Mouse (Mus musculus): ENCODE results near the gene Faf1. TPM values are rescaled to one million over a fixed set of nuclear protein-coding genes. Genes with fewer than 3 reads are reported as not detected.

The Faf1 gene
- polyA plus RNA-seq, 1 experiment from 2014 or later = 36.4 TPM

- Histone ChIP-seq H3K9ac (no peak overlapping the region), H3K4me3 (no peak overlapping the region), H3K9me3 (no peaks in the 10 kb centered on the region), H3K4me2 (replicated peaks) (no peak overlapping the region), H3K27me3 (peaks cover 52% of the 10 kb centered on the region), H3K36me3 (no peaks in the 10 kb centered on the region), H3K4me1 (peaks cover 7% of the 10 kb centered on the region), H3K27ac (no peak overlapping the region)
- ATAC-seq (ENCODE audit: insufficient number of reproducible peaks, insufficient read depth, low FRiP score, low TSS enrichment) = no peak
- 8% methylated on average over 4 of the region's 4 CpGs for WGBS
Measured at GRCm38 (mm10) chr4:109656301-109656700, 20.1 kb upstream of the Faf1 start.

- Histone ChIP-seq H3K4me3 (peak overlapping the region; percentile 27), H3K4me2 (replicated peaks) (peak overlapping the region; percentile 47), H3K4me1 (peaks cover 7% of the 10 kb centered on the region), H3K36me3 (no peaks in the 10 kb centered on the region), H3K27me3 (peaks cover 58% of the 10 kb centered on the region), H3K27ac (no peak overlapping the region), H3K9ac (no peak overlapping the region), H3K9me3 (no peaks in the 10 kb centered on the region)
- WGBS = under 1% methylated on average over 48 of the region's 53 CpGs
- ATAC-seq (ENCODE audit: insufficient number of reproducible peaks, insufficient read depth, low FRiP score, low TSS enrichment) = 0 out of 2 replicates have a peak, but pooled peaks have one; percentile 64
Measured at GRCm38 (mm10) chr4:109657021-109657850, 19.2 kb upstream of the Faf1 start.

GRCm38 (mm10) chr4:109657851-109658500 lies 18.4 kb upstream of the Faf1 start:
- ATAC-seq (ENCODE audit: insufficient number of reproducible peaks, insufficient read depth, low FRiP score, low TSS enrichment) = no peak
- H3K4me2 ChIP-seq (replicated peaks) = peak overlapping the region; percentile 47
- peak overlapping the region; percentile 27 for H3K4me3 ChIP-seq
- H3K27ac ChIP-seq = no peak overlapping the region
- H3K9me3 ChIP-seq = no peaks in the 10 kb centered on the region
- no peak overlapping the region for H3K9ac ChIP-seq
- no peaks in the 10 kb centered on the region for H3K36me3 ChIP-seq
- H3K4me1 ChIP-seq = peaks cover 7% of the 10 kb centered on the region
- WGBS = 2% methylated on average over 20 of the region's 20 CpGs
- H3K27me3 ChIP-seq = peaks cover 61% of the 10 kb centered on the region

GRCm38 (mm10) chr4:109658826-109659225 lies 17.6 kb upstream of the Faf1 start:
- ATAC-seq (ENCODE audit: insufficient number of reproducible peaks, insufficient read depth, low FRiP score, low TSS enrichment) = no peak
- H3K27ac ChIP-seq = no peak overlapping the region
- H3K9me3 ChIP-seq = no peaks in the 10 kb centered on the region
- peaks cover 7% of the 10 kb centered on the region for H3K4me1 ChIP-seq
- H3K9ac ChIP-seq = no peak overlapping the region
- peaks cover 59% of the 10 kb centered on the region for H3K27me3 ChIP-seq
- H3K4me2 ChIP-seq (replicated peaks) = no peak overlapping the region
- 2% methylated on average over 8 of the region's 8 CpGs for WGBS
- H3K4me3 ChIP-seq = no peak overlapping the region
- no peaks in the 10 kb centered on the region for H3K36me3 ChIP-seq

- H3K4me2 ChIP-seq (replicated peaks) = no peak overlapping the region
- peaks cover 7% of the 10 kb centered on the region for H3K4me1 ChIP-seq
- 9% methylated on average over 2 of the region's 2 CpGs for WGBS
- H3K36me3 ChIP-seq = no peaks in the 10 kb centered on the region
- ATAC-seq (ENCODE audit: insufficient number of reproducible peaks, insufficient read depth, low FRiP score, low TSS enrichment) = no peak
- no peak overlapping the region for H3K4me3 ChIP-seq
- H3K9me3 ChIP-seq = no peaks in the 10 kb centered on the region
- H3K27ac ChIP-seq = no peak overlapping the region
- no peak overlapping the region for H3K9ac ChIP-seq
- H3K27me3 ChIP-seq = peaks cover 58% of the 10 kb centered on the region
Measured at GRCm38 (mm10) chr4:109659571-109659970, 16.8 kb upstream of the Faf1 start.

GRCm38 (mm10) chr4:109660568-109660967 lies 15.8 kb upstream of the Faf1 start:
- ATAC-seq (ENCODE audit: insufficient number of reproducible peaks, insufficient read depth, low FRiP score, low TSS enrichment) = no peak
- H3K27ac ChIP-seq = no peak overlapping the region
- WGBS = 9% methylated on average over 3 of the region's 3 CpGs

GRCm38 (mm10) chr4:109661183-109661582 lies 15.2 kb upstream of the Faf1 start:
- peaks cover 60% of the 10 kb centered on the region for H3K27me3 ChIP-seq

More at GRCm38 (mm10) chr4:109660568-109660967, 15.8 kb upstream of the Faf1 start:
- H3K4me2 ChIP-seq (replicated peaks) = no peak overlapping the region
- H3K4me3 ChIP-seq = no peak overlapping the region
- H3K9ac ChIP-seq = no peak overlapping the region
- H3K4me1 ChIP-seq = peaks cover 15% of the 10 kb centered on the region
- no peaks in the 10 kb centered on the region for H3K9me3 ChIP-seq
- H3K36me3 ChIP-seq = no peaks in the 10 kb centered on the region
- H3K27me3 ChIP-seq = peaks cover 56% of the 10 kb centered on the region

GRCm38 (mm10) chr4:109662271-109662670 lies 14.1 kb upstream of the Faf1 start:
- WGBS = 5% methylated on average over 5 of the region's 5 CpGs
- H3K36me3 ChIP-seq = no peaks in the 10 kb centered on the region
- H3K9me3 ChIP-seq = no peaks in the 10 kb centered on the region
- peaks cover 17% of the 10 kb centered on the region for H3K4me1 ChIP-seq
- no peak overlapping the region for H3K4me2 ChIP-seq (replicated peaks)
- no peak overlapping the region for H3K27ac ChIP-seq
- H3K4me3 ChIP-seq = no peak overlapping the region
- no peak for ATAC-seq (ENCODE audit: insufficient number of reproducible peaks, insufficient read depth, low FRiP score, low TSS enrichment)
- no peak overlapping the region for H3K9ac ChIP-seq
- H3K27me3 ChIP-seq = peaks cover 49% of the 10 kb centered on the region

More at GRCm38 (mm10) chr4:109661183-109661582, 15.2 kb upstream of the Faf1 start:
- Histone ChIP-seq H3K4me1 (peaks cover 20% of the 10 kb centered on the region), H3K36me3 (no peaks in the 10 kb centered on the region), H3K9me3 (no peaks in the 10 kb centered on the region), H3K4me3 (no peak overlapping the region), H3K27ac (no peak overlapping the region), H3K9ac (no peak overlapping the region), H3K4me2 (replicated peaks) (no peak overlapping the region)
- 5% methylated on average over 5 of the region's 5 CpGs for WGBS
- ATAC-seq (ENCODE audit: insufficient number of reproducible peaks, insufficient read depth, low FRiP score, low TSS enrichment) = no peak

GRCm38 (mm10) chr4:109664091-109664490 lies 12.3 kb upstream of the Faf1 start:
- no peak overlapping the region for H3K9ac ChIP-seq
- no peaks in the 10 kb centered on the region for H3K36me3 ChIP-seq
- H3K4me1 ChIP-seq = peaks cover 13% of the 10 kb centered on the region
- H3K27ac ChIP-seq = no peak overlapping the region
- no peak overlapping the region for H3K4me3 ChIP-seq
- H3K27me3 ChIP-seq = peaks cover 34% of the 10 kb centered on the region
- no peak for ATAC-seq (ENCODE audit: insufficient number of reproducible peaks, insufficient read depth, low FRiP score, low TSS enrichment)
- 8% methylated on average over 5 of the region's 5 CpGs for WGBS
- no peaks in the 10 kb centered on the region for H3K9me3 ChIP-seq
- H3K4me2 ChIP-seq (replicated peaks) = no peak overlapping the region

GRCm38 (mm10) chr4:109665101-109665981 lies 11.0 kb upstream of the Faf1 start:
- H3K9ac ChIP-seq = peak overlapping the region; percentile 86
- no peak; the same call in 1 of the 2 replicates for ATAC-seq (ENCODE audit: insufficient number of reproducible peaks, insufficient read depth, low FRiP score, low TSS enrichment)
- no peaks in the 10 kb centered on the region for H3K36me3 ChIP-seq
- under 1% methylated on average over 49 of the region's 49 CpGs for WGBS
- H3K27ac ChIP-seq = no peak overlapping the region
- H3K27me3 ChIP-seq = peaks cover 26% of the 10 kb centered on the region
- peak overlapping the region; percentile 96 for H3K4me2 ChIP-seq (replicated peaks)
- peaks cover 13% of the 10 kb centered on the region for H3K4me1 ChIP-seq
- H3K9me3 ChIP-seq = no peaks in the 10 kb centered on the region
- peak overlapping the region; percentile 60 for H3K4me3 ChIP-seq

- ATAC-seq (ENCODE audit: insufficient number of reproducible peaks, insufficient read depth, low FRiP score, low TSS enrichment) = peak; percentile 58; the same call in 1 of the 2 replicates
- WGBS = 0% methylated on average over 49 of the region's 49 CpGs
- H3K4me1 ChIP-seq = peaks cover 13% of the 10 kb centered on the region
- peak overlapping the region; percentile 60 for H3K4me3 ChIP-seq
- peak overlapping the region; percentile 96 for H3K4me2 ChIP-seq (replicated peaks)
- peaks cover 23% of the 10 kb centered on the region for H3K27me3 ChIP-seq
- H3K36me3 ChIP-seq = no peaks in the 10 kb centered on the region
- peak overlapping the region; percentile 86 for H3K9ac ChIP-seq
- no peaks in the 10 kb centered on the region for H3K9me3 ChIP-seq
- peak overlapping the region; percentile 42 for H3K27ac ChIP-seq
Measured at GRCm38 (mm10) chr4:109665982-109666460, 10.4 kb upstream of the Faf1 start.

Measured in embryonic facial prominence, embryonic 12.5 days (tissue).